Mouse (Mus musculus): ENCODE data around the gene Mastl. TPM values are rescaled to one million over a fixed set of nuclear protein-coding genes. Genes with fewer than 3 reads are reported as not detected.

Mastl gene
- total and polyA plus RNA-seq, 3 experiments = 0.08 to 0.57 (median 0.18) TPM

- Histone ChIP-seq H3K27ac (peak overlapping the region; percentile 99), H3K79me2 (replicated peaks; ENCODE audit: control insufficient read depth, insufficient read depth, low read length) (peaks cover 5% of the 10 kb centered on the region), H3K27me3 (ENCODE audit: control insufficient read depth, insufficient read depth, low read length) (no peaks in the 10 kb centered on the region), H3K4me1 (ENCODE audit: control insufficient read depth, insufficient read depth, low read length) (peaks cover 4% of the 10 kb centered on the region), H3K36me3 (ENCODE audit: control insufficient read depth, insufficient read depth, low read length) (peaks cover 18% of the 10 kb centered on the region), H3K9ac (ENCODE audit: low read depth, low read length) (peak overlapping the region; percentile 92), H3K4me3 (peak overlapping the region; percentile 88)
- DNase-seq = no peak
- WGBS = under 1% methylated on average over 17 of the region's 17 CpGs
- intact Hi-C loops (cut with DNase I) = loop anchor here (2.0 to 10.0 kb wide), 2 partner anchors 88 to 262 kb away; partner anchors contain the start of genes Acbd5 and Pdss1
- no peak for TF ChIP-seq CTCF (IDR thresholded peaks at IDR 0.05)
- no peak for TF ChIP-seq POLR2A (IDR thresholded peaks at IDR 0.05; ENCODE audit: insufficient read depth, low read depth, low read length)
- no peak for TF ChIP-seq EP300 (IDR thresholded peaks at IDR 0.05; ENCODE audit: insufficient read depth, low read depth, low read length)
Measured at GRCm38 (mm10) chr2:23156608-23157081, 821 bp upstream of the Mastl start.

- intact Hi-C loops (cut with DNase I) = loop anchor here (2.0 to 10.0 kb wide), 2 partner anchors 114 to 260 kb away; partner anchors contain the start of genes Abi1 and Pdss1
- Histone ChIP-seq H3K4me3 (peak overlapping the region; percentile 88), H3K27ac (peak overlapping the region; percentile 99; the same call in 1 of the 2 replicates), H3K9ac (ENCODE audit: low read depth, low read length) (no peak overlapping the region), H3K4me1 (ENCODE audit: control insufficient read depth, insufficient read depth, low read length) (peaks cover 4% of the 10 kb centered on the region), H3K27me3 (ENCODE audit: control insufficient read depth, insufficient read depth, low read length) (no peaks in the 10 kb centered on the region), H3K79me2 (replicated peaks; ENCODE audit: control insufficient read depth, insufficient read depth, low read length) (peaks cover 2% of the 10 kb centered on the region; the same call in 1 of the 2 replicates), H3K36me3 (ENCODE audit: control insufficient read depth, insufficient read depth, low read length) (peaks cover 18% of the 10 kb centered on the region)
- no peak for DNase-seq
- WGBS = under 1% methylated on average over 5 of the region's 5 CpGs
- TF ChIP-seq EP300 (IDR thresholded peaks at IDR 0.05; ENCODE audit: insufficient read depth, low read depth, low read length) = no peak
Measured at GRCm38 (mm10) chr2:23155199-23155621, 614 bp downstream of the Mastl start.

GRCm38 (mm10) chr2:23119573-23119972 lies 36.3 kb downstream of the Mastl start:
- TF ChIP-seq POLR2A (IDR thresholded peaks at IDR 0.05; ENCODE audit: insufficient read depth, low read depth, low read length) = no peak
- no peak for TF ChIP-seq EP300 (IDR thresholded peaks at IDR 0.05; ENCODE audit: insufficient read depth, low read depth, low read length)
- no peaks in the 10 kb centered on the region for H3K27me3 ChIP-seq (ENCODE audit: control insufficient read depth, insufficient read depth, low read length)
- H3K36me3 ChIP-seq (ENCODE audit: control insufficient read depth, insufficient read depth, low read length) = no peaks in the 10 kb centered on the region
- H3K4me3 ChIP-seq = no peak overlapping the region
- H3K27ac ChIP-seq = peak overlapping the region; percentile 66
- intact Hi-C loops (cut with DNase I) = no loop called here
- no peaks in the 10 kb centered on the region for H3K79me2 ChIP-seq (replicated peaks; ENCODE audit: control insufficient read depth, insufficient read depth, low read length)
- peak in 1 of 2 experiments; percentile 8 for DNase-seq
- H3K9ac ChIP-seq (ENCODE audit: low read depth, low read length) = no peak overlapping the region
- H3K4me1 ChIP-seq (ENCODE audit: control insufficient read depth, insufficient read depth, low read length) = no peaks in the 10 kb centered on the region

- DNase-seq = no peak
- Histone ChIP-seq H3K4me1 (ENCODE audit: control insufficient read depth, insufficient read depth, low read length) (no peaks in the 10 kb centered on the region), H3K27me3 (ENCODE audit: control insufficient read depth, insufficient read depth, low read length) (no peaks in the 10 kb centered on the region), H3K9ac (ENCODE audit: low read depth, low read length) (no peak overlapping the region), H3K27ac (no peak overlapping the region), H3K4me3 (no peak overlapping the region), H3K79me2 (replicated peaks; ENCODE audit: control insufficient read depth, insufficient read depth, low read length) (no peaks in the 10 kb centered on the region), H3K36me3 (ENCODE audit: control insufficient read depth, insufficient read depth, low read length) (peaks cover 3% of the 10 kb centered on the region; the same call in 1 of the 2 replicates)
- intact Hi-C loops (cut with DNase I) = no loop called here
- TF ChIP-seq EP300 (IDR thresholded peaks at IDR 0.05; ENCODE audit: insufficient read depth, low read depth, low read length) = no peak
- no peak for TF ChIP-seq POLR2A (IDR thresholded peaks at IDR 0.05; ENCODE audit: insufficient read depth, low read depth, low read length)
- TF ChIP-seq CTCF (IDR thresholded peaks at IDR 0.05) = no peak
Measured at GRCm38 (mm10) chr2:23102266-23102665, 53.6 kb downstream of the Mastl start.

GRCm38 (mm10) chr2:23097028-23097427 lies 58.8 kb downstream of the Mastl start:
- Histone ChIP-seq H3K79me2 (replicated peaks; ENCODE audit: control insufficient read depth, insufficient read depth, low read length) (no peaks in the 10 kb centered on the region), H3K9ac (ENCODE audit: low read depth, low read length) (no peak overlapping the region), H3K27ac (no peak overlapping the region), H3K4me1 (ENCODE audit: control insufficient read depth, insufficient read depth, low read length) (no peaks in the 10 kb centered on the region; the same call in 1 of the 2 replicates), H3K36me3 (ENCODE audit: control insufficient read depth, insufficient read depth, low read length) (peaks cover 5% of the 10 kb centered on the region; the same call in 1 of the 2 replicates), H3K27me3 (ENCODE audit: control insufficient read depth, insufficient read depth, low read length) (no peaks in the 10 kb centered on the region), H3K4me3 (no peak overlapping the region)
- TF ChIP-seq CTCF (IDR thresholded peaks at IDR 0.05) (no peak), POLR2A (IDR thresholded peaks at IDR 0.05; ENCODE audit: insufficient read depth, low read depth, low read length) (no peak), EP300 (IDR thresholded peaks at IDR 0.05; ENCODE audit: insufficient read depth, low read depth, low read length) (no peak)
- intact Hi-C loops (cut with DNase I) = no loop called here
- no peak for DNase-seq

- Histone ChIP-seq H3K27ac (no peak overlapping the region), H3K27me3 (ENCODE audit: control insufficient read depth, insufficient read depth, low read length) (no peaks in the 10 kb centered on the region), H3K4me3 (no peak overlapping the region), H3K79me2 (replicated peaks; ENCODE audit: control insufficient read depth, insufficient read depth, low read length) (no peaks in the 10 kb centered on the region), H3K36me3 (ENCODE audit: control insufficient read depth, insufficient read depth, low read length) (0 out of 2 replicates have a peak, but pooled peaks cover 3% of the 10 kb centered on the region), H3K9ac (ENCODE audit: low read depth, low read length) (no peak overlapping the region), H3K4me1 (ENCODE audit: control insufficient read depth, insufficient read depth, low read length) (no peaks in the 10 kb centered on the region; the same call in 1 of the 2 replicates)
- no peak for DNase-seq
- WGBS = 50% methylated on average over 5 of the region's 5 CpGs
- intact Hi-C loops (cut with DNase I) = loop anchor here (2.0 kb wide), 1 partner anchor 51 kb away; the partner anchor contains the start of gene Abi1
- TF ChIP-seq EP300 (IDR thresholded peaks at IDR 0.05; ENCODE audit: insufficient read depth, low read depth, low read length) (no peak), CTCF (IDR thresholded peaks at IDR 0.05) (peak; percentile 75)
Measured at GRCm38 (mm10) chr2:23092216-23092615, 63.6 kb downstream of the Mastl start.

Data from heart, adult 2 months (tissue).